Mouse (Mus musculus) liver, adult 2 months (tissue): ENCODE results near the gene Flt3. TPM values are rescaled to one million over a fixed set of nuclear protein-coding genes. Genes with fewer than 3 reads are reported as not detected.

Experiments
- DNase-seq: peaks from one replicate; pipeline ENCODE4 v3.0.0-alpha.2; 2011; ENCODE audit warnings: low read depth, low spot score; ENCODE audit errors: extremely low read depth
- H3K27ac ChIP-seq: fragments of 200-500 bp; replicated peaks from 2 replicates; pipeline ENCODE4 v1.5.1; 2012; ENCODE audit warnings: low read depth, mild to moderate bottlenecking, control low read depth, inconsistent platforms, low read length; ENCODE audit not compliant: insufficient read depth
- H3K27me3 ChIP-seq: fragments of 200-500 bp; 2 replicates; pipeline ENCODE4 v1.6.1; 2012; ENCODE audit warnings: mild to moderate bottlenecking, moderate library complexity, low read length, inconsistent platforms; ENCODE audit not compliant: control insufficient read depth, insufficient read depth
- H3K36me3 ChIP-seq: fragments of 200-500 bp; 2 replicates; pipeline ENCODE4 v1.6.1; 2012; ENCODE audit warnings: low read length, inconsistent platforms; ENCODE audit not compliant: control insufficient read depth, insufficient read depth
- H3K4me1 ChIP-seq: fragments of 200-500 bp; 2 replicates; pipeline ENCODE4 v1.6.1; 2011; ENCODE audit warnings: low read length; ENCODE audit not compliant: control insufficient read depth, insufficient read depth
- H3K4me3 ChIP-seq: fragments of 200-500 bp; 2 replicates; pipeline ENCODE4 v1.5.1; 2011; ENCODE audit warnings: low read depth, mild to moderate bottlenecking, control low read depth, low read length, moderate library complexity; ENCODE audit not compliant: insufficient read depth
- H3K79me2 ChIP-seq: fragments of 200-500 bp; 2 replicates; pipeline ENCODE4 v1.6.1; 2012; ENCODE audit warnings: inconsistent platforms, mild to moderate bottlenecking, low read length, moderate library complexity; ENCODE audit not compliant: control insufficient read depth, insufficient read depth
- H3K9ac ChIP-seq: fragments of 200-500 bp; 2 replicates; pipeline ENCODE4 v1.6.1; 2012; ENCODE audit warnings: low read depth, mild to moderate bottlenecking, control low read depth, inconsistent platforms, low read length
- CTCF ChIP-seq: fragments of 200-500 bp; IDR thresholded peaks from 2 replicates; pipeline ENCODE4 v1.5.1; 2011; ENCODE audit warnings: low read depth, low read length, control low read depth
- POLR2A ChIP-seq: fragments of 200-500 bp; IDR thresholded peaks from 2 replicates; pipeline ENCODE4 v1.6.1; 2011; ENCODE audit warnings: low read length, control low read depth; ENCODE audit not compliant: insufficient read depth; ENCODE audit errors: extremely low read depth
- WGBS: fragments of 180-500 bp; shearing (Covaris S2); methylation state at CpG from one replicate; pipeline ENCODE4 v1.1.7; 2018; 5-methylcytosine and 5-hydroxymethylcytosine counted together
- polyA plus RNA-seq: library from polyadenylated mRNA; depleted of rRNA; stranded (reverse); fragments of >200 nt; gene quantifications from 2 replicates; pipeline ENCODE4 v1.2.3, GENCODE M21; 2012; rRNA removed
- total RNA-seq: library from RNA; depleted of rRNA; stranded (reverse); fragments of >200 nt; gene quantifications from 2 replicates; pipeline ENCODE4 v1.2.3, GENCODE M21; 2014; rRNA removed

Gene Flt3
- total and polyA plus RNA-seq, 2 experiments = 0.16 to 0.18 TPM

DNA sequence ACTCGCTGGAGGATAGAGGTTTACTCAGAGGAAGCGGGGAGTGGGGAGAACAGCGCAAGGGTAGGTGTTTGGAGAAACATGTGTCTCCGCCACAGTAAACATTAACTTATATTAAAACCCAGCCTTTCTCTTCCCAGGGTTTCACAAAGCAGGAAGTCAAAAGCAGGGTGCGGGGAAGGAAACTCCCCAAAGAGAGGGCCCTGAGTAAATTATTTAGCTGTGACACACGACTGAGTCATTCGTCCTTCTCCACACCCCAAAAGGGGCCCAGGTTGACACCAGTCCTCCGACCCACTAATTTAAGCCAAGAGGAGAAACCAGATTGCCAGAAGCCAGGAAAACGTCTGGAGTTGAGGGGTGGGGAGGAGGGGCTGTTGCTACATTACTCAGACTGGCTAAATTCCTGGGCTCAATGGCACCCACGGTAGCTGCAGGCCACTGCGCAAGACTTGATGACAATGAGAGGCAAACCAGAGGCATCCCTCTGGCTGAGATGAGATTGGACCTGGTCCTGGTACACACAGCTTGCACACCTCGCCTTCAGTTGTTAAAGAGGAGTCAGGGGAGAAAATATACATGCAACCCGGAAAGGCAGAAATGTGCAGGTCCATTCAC lies 107.7 kb downstream of the Flt3 start:
- Histone ChIP-seq H3K79me2 (no peaks in the 10 kb centered on the region), H3K4me3 (no peak overlapping the region), H3K36me3 (no peaks in the 10 kb centered on the region), H3K27ac (no peak overlapping the region), H3K27me3 (peaks cover 15% of the 10 kb centered on the region; the same call in 1 of the 2 replicates), H3K9ac (no peak overlapping the region), H3K4me1 (no peaks in the 10 kb centered on the region)
- 51% methylated on average over 13 of the region's 13 CpGs for WGBS
- no peak for DNase-seq
- TF ChIP-seq POLR2A (no peak), CTCF (no peak)

DNA sequence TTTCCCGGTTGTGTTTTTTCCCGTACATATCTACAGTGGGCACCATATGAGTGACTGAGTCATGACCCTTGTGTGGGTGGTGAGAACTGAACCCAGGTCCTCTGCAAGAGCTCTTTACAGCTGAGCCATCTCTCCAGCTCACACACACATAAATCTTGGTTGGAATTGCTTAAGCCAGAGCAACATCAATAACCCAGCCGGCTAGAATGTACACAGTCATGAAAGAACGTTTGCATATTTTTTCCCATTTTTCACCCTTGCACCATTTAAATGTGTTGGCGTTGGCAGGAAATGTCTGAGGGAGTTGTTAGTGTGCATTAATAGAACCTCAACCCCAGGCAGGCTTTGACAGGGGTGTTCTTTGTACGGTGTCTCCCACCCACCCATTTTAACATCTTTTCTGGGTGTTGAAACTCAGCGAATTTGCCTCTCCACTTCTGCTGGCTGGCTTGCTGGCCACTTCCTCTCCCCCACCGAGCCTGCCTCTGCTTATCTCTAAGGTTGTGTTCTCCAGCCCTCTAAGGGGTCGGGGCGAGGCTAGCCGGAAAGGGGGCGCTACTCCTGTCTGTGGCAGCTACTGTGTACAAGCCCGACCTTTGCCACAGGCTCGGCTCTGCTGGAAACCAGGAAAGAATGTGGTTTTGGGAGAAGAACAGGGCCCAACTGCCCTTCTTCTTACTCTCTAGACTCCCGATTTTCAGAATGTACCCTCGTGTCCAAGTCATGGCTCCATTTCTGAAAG lies 108.4 kb downstream of the Flt3 start:
- Histone ChIP-seq H3K36me3 (no peaks in the 10 kb centered on the region), H3K79me2 (no peaks in the 10 kb centered on the region), H3K4me3 (no peak overlapping the region), H3K9ac (no peak overlapping the region), H3K27ac (no peak overlapping the region), H3K4me1 (no peaks in the 10 kb centered on the region), H3K27me3 (peaks cover 15% of the 10 kb centered on the region; the same call in 1 of the 2 replicates)
- TF ChIP-seq POLR2A (no peak), CTCF (no peak)
- no peak for DNase-seq
- 26% methylated on average over 16 of the region's 16 CpGs for WGBS

DNA sequence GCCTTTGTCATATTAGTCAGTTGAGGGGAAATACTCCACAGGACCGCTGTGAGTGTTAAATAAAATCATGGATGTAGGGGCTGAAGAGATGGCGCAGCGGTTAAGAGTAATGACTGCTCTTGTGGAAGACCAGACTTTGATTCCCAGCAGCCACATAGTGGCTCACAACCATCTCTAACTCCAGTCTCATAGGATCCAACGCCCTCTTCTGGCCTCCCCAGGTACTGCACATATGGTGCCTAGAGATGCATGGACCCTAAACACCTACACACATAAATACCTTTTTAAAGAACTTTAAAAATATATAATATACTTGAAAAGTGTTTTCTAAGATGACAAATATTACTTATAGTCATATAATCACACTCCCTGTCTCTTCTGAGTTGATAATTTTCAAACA lies 115.9 kb downstream of the Flt3 start:
- Histone ChIP-seq H3K79me2 (no peaks in the 10 kb centered on the region), H3K27ac (no peak overlapping the region), H3K36me3 (no peaks in the 10 kb centered on the region), H3K4me1 (peaks cover 2% of the 10 kb centered on the region), H3K4me3 (no peak overlapping the region), H3K9ac (no peak overlapping the region), H3K27me3 (peaks cover 14% of the 10 kb centered on the region)
- 76% methylated on average over 4 of the region's 4 CpGs for whole genome bisulfite sequencing
- no peak for DNase-seq
- TF ChIP-seq CTCF (peak; percentile 22; the same call in 1 of the 2 replicates), POLR2A (no peak)

Other genes with a start within 250 kb of the Flt3 start
- gene Gsx1, start 211.8 kb downstream of the Flt3 start, total RNA-seq = not detected in 2 replicates
- not detected in 2 replicates for gene Gsx1, start 211.8 kb downstream of the Flt3 start, polyA plus RNA-seq
- gene Pdx1, start 130.5 kb downstream of the Flt3 start, total RNA-seq = not detected in 2 replicates
- not detected in 2 replicates for gene Pdx1, start 130.5 kb downstream of the Flt3 start, polyA plus RNA-seq
- gene Cdx2, start 93.2 kb downstream of the Flt3 start, total RNA-seq = not detected in 2 replicates
- 0.04 TPM in 1 of 2 replicates, not detected in the other for gene Cdx2, start 93.2 kb downstream of the Flt3 start, polyA plus RNA-seq
- 106 and 128 TPM in 2 replicates for gene Urad, start 78.0 kb downstream of the Flt3 start, total RNA-seq
- 154 and 217 TPM in 2 replicates for gene Urad, start 78.0 kb downstream of the Flt3 start, polyA plus RNA-seq
- gene Pan3, start 29.7 kb upstream of the Flt3 start, total RNA-seq = 42.7 and 47.1 TPM in 2 replicates
- gene Pan3, start 29.7 kb upstream of the Flt3 start, polyA plus RNA-seq = 6.9 and 11.6 TPM in 2 replicates